Mouse (Mus musculus) myocyte (in vitro differentiated cells): ENCODE measurements at regions not wholly inside any gene's neighbourhood (a gene's known extent, or its start where the extent isn't known, plus 50 kb on each side); places are given as distances from the start of the nearest gene placed in this dataset.

Experiments used
- MAX ChIP-seq: IDR thresholded peaks from one replicate; pipeline ENCODE4 v1.6.1; 2011; ENCODE audit warnings: low read depth, mild to moderate bottlenecking, control low read depth
- POLR2A ChIP-seq: IDR thresholded peaks from one replicate; pipeline ENCODE4 v1.6.1; 2011; ENCODE audit warnings: low read depth, mild to moderate bottlenecking, control low read depth, moderate library complexity; ENCODE audit not compliant: insufficient read length

GRCm38 (mm10) chr7:37360171-37360570, 413.3 kb downstream of the Zfp536 start:
- TF ChIP-seq POLR2A (no peak), MAX (no peak)
